Mouse (Mus musculus): ENCODE measurements around the gene Ccdc180.

DNA sequence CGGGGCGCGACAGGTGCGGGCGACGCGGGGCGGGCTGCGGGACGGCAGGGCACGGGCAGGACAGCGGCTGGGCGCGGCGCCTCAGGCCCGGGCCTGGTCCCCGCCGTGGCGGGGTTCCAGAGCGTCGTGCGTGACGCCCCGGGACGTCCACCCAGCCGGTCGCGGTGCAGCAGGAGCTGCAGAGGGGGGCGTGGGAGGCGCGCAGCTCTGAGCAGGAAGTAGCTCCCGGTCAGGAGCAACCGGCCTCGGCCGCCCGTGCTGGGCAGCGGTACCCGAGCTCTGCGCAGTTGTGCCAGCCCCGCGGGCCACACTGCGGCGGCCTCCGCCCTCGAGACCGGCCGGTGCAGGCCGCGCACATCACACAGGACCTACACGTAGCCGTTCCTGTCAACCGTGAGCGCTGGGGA is 82.3 kb downstream of the Ccdc180 start:
- TF ChIP-seq CTCF (conservative IDR thresholded peaks at IDR 0.05 in 1 of 2, IDR thresholded peaks at IDR 0.05 in 1 of 2; ENCODE audit: low read depth in 2 of 2, low read length in 2 of 2) (no peak), EP300 (IDR thresholded peaks at IDR 0.05; ENCODE audit: low read length) (no peak), MAX (IDR thresholded peaks at IDR 0.05; ENCODE audit: low read length) (no peak), GABPA (IDR thresholded peaks at IDR 0.05; ENCODE audit: insufficient replicate concordance, low read depth, low read length) (no peak), TCF12 (IDR thresholded peaks at IDR 0.05; ENCODE audit: low read depth, low read length) (no peak), IRF4 (IDR thresholded peaks at IDR 0.05; ENCODE audit: low read depth, low read length) (no peak), NRF1 (IDR thresholded peaks at IDR 0.05; ENCODE audit: low read depth, low read length) (no peak), JUN (IDR thresholded peaks at IDR 0.05; ENCODE audit: insufficient read depth, low read depth, low read length) (no peak), MAZ (IDR thresholded peaks at IDR 0.05; ENCODE audit: low read depth, low read length) (no peak)

All from CH12.LX (cell line).